Mouse (Mus musculus) intestine, postnatal 0 days (tissue): ENCODE results near the gene Gmeb2. TPM values are rescaled to one million over a fixed set of nuclear protein-coding genes. Genes with fewer than 3 reads are reported as not detected.

ENCODE experiments used
- ATAC-seq: fragments of 200-750 bp; cut with Nextera tagmentation; 2 replicates; pipeline ENCODE4 v1.8.0; 2017; ENCODE audit warnings: mild to moderate bottlenecking, moderate TSS enrichment, moderate library complexity
- H3K27ac ChIP-seq: fragments of 300-500 bp; sonication (generic); 2 replicates; pipeline ENCODE4 v1.5.1; 2014; ENCODE audit warnings: mild to moderate bottlenecking, low read depth, low read length, moderate library complexity
- H3K27me3 ChIP-seq: fragments of 300-500 bp; sonication (generic); replicated peaks from 2 replicates; pipeline ENCODE4 v1.6.1; 2014; ENCODE audit warnings: low read length, mixed read lengths; ENCODE audit not compliant: control insufficient read depth, insufficient read depth
- H3K36me3 ChIP-seq: fragments of 300-500 bp; sonication (generic); 2 replicates; pipeline ENCODE4 v1.6.1; 2014; ENCODE audit warnings: mild to moderate bottlenecking, moderate library complexity; ENCODE audit not compliant: control insufficient read depth, insufficient read depth
- H3K4me1 ChIP-seq: fragments of 300-500 bp; sonication (generic); replicated peaks from 2 replicates; pipeline ENCODE4 v1.6.1; 2014; ENCODE audit warnings: antibody characterized with exemption, low read length, mixed read lengths; ENCODE audit not compliant: control insufficient read depth, insufficient read depth
- H3K4me2 ChIP-seq: fragments of 300-500 bp; sonication (generic); replicated peaks from 2 replicates; pipeline ENCODE4 v1.6.1; 2014; ENCODE audit warnings: low read depth, mild to moderate bottlenecking, moderate library complexity
- H3K4me3 ChIP-seq: fragments of 300-500 bp; sonication (generic); 2 replicates; pipeline ENCODE4 v1.5.1; 2014; ENCODE audit warnings: low read depth, low read length
- H3K9ac ChIP-seq: fragments of 300-500 bp; sonication (generic); 2 replicates; pipeline ENCODE4 v1.6.1; 2014; ENCODE audit warnings: mild to moderate bottlenecking, low read depth, low read length
- H3K9me3 ChIP-seq: fragments of 300-500 bp; sonication (generic); 2 replicates; pipeline ENCODE4 v1.6.1; 2016; ENCODE audit warnings: mixed run types; ENCODE audit not compliant: control insufficient read depth
- CTCF ChIP-seq: sonication (generic); IDR thresholded peaks from 2 replicates; pipeline ENCODE4 v1.5.1; 2016; ENCODE audit warnings: low read depth, mild to moderate bottlenecking, control low read depth, antibody characterized with exemption, moderate library complexity
- WGBS: fragments of 180-500 bp; shearing (Covaris S2); extraction: QIAGEN DNeasy Blood & Tissue Kit; methylation state at CpG from one replicate; pipeline ENCODE4 v1.1.7; 2014; 5-methylcytosine and 5-hydroxymethylcytosine counted together
- polyA plus RNA-seq: library from polyadenylated mRNA; unstranded; fragments of >200 nt; fragmentation: Nextera tagmentation; extraction: Ambion mirVana; gene quantifications from 2 replicates; pipeline ENCODE4 v1.2.1, GENCODE M21; 2015

The Gmeb2 gene
- polyA plus RNA-seq, 1 experiment from 2014 or later = 5.4 TPM

DNA sequence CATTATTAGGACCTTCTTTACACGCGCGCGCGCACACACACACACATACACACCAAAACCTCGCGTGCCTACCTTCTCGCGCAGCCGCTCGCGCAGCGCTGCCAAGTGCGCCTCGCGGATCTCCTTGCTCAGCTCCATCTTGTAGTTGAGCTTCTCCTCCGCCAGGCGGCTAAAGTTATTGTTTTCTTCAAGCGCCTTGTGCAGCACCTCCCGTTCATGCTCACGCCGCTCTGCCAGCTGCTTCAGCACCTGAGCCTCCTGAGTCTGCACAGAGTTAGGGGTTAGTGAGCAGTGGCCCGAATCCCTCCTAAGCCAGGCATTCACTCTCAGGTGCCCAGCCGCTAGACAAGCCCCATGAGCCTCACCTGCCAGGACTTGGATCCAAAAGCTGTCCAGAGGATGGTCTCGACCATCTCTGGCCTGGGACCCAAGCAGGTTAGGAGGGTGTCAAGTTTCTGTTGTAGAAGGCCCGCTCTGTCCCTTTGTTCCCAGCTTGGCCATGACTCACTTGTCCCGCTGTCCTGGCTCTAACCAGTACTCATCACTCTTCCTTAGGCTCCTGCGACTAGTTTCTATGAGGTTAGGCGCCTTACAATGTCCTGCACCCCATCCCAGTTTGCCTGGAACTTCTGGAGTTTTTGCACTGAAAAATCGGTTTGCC is 19.4 kb upstream of the Gmeb2 start:
- Histone ChIP-seq H3K4me2 (0 out of 2 replicates have a peak overlapping the region, but pooled peaks have one; percentile 10), H3K4me1 (no peaks in the 10 kb centered on the region), H3K27me3 (peaks cover under 1% of the 10 kb centered on the region; the same call in 1 of the 2 replicates), H3K9me3 (no peaks in the 10 kb centered on the region), H3K27ac (no peak overlapping the region), H3K36me3 (no peaks in the 10 kb centered on the region; the same call in 1 of the 2 replicates), H3K4me3 (no peak overlapping the region), H3K9ac (no peak overlapping the region)
- 0 out of 2 replicates have a peak, but pooled peaks have one; percentile 16 for ATAC-seq
- WGBS = 13% methylated on average over 30 of the region's 30 CpGs
- peak; percentile 74 for TF ChIP-seq CTCF

DNA sequence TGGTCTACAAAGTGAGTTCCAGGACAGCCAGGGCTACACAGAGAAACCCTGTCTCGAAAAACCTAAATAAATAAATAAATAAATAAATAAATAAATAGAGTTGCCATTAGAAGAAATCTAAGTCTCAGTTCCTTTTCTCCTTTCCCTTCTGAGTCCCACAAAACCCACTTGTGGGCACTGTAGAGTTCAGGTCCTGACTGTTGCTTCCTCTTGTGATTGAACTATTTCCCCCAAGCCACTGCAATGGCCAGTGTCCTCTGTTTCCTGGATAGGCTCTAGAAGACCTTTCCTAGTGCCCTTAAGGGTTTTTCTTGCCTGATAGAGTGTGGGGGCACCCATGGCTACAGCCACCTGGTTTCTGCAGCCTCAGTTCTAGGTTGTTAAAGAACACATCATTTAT is 17.1 kb upstream of the Gmeb2 start:
- 89% methylated on average over 1 of the region's 1 CpGs for WGBS
- Histone ChIP-seq H3K4me1 (no peaks in the 10 kb centered on the region), H3K27me3 (no peaks in the 10 kb centered on the region), H3K9me3 (no peaks in the 10 kb centered on the region), H3K36me3 (peaks cover 12% of the 10 kb centered on the region), H3K27ac (no peak overlapping the region), H3K9ac (no peak overlapping the region), H3K4me3 (no peak overlapping the region), H3K4me2 (no peak overlapping the region)
- no peak for TF ChIP-seq CTCF
- ATAC-seq = no peak

DNA sequence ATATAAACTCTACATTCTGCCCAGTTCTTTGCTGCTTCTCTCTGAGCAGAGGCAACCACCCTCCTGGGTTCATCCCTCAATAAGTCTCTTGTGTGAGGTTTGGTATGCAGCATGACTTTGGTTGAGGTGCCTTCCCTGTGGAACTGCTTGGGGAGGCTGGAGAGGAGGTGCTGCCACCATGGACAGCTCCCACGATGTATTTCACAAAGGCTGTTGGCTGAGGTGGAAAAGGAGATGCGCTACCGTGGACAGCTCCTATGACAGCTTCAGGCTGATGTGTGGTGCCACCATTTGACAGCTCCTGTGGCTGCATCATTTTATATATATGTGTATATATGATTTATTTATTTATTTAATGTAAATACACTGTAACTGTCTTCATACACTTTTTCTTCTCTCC is 14.2 kb upstream of the Gmeb2 start:
- 0 out of 2 replicates have a peak, but pooled peaks have one; percentile 9 for TF ChIP-seq CTCF
- no peaks in the 10 kb centered on the region for H3K4me1 ChIP-seq
- H3K36me3 ChIP-seq = peaks cover 12% of the 10 kb centered on the region
- H3K27ac ChIP-seq = no peak overlapping the region
- no peak overlapping the region for H3K4me3 ChIP-seq
- H3K9ac ChIP-seq = no peak overlapping the region
- no peak for ATAC-seq
- no peaks in the 10 kb centered on the region for H3K27me3 ChIP-seq
- no peaks in the 10 kb centered on the region for H3K9me3 ChIP-seq
- no peak overlapping the region for H3K4me2 ChIP-seq
- WGBS = 27% methylated on average over 3 of the region's 3 CpGs

DNA sequence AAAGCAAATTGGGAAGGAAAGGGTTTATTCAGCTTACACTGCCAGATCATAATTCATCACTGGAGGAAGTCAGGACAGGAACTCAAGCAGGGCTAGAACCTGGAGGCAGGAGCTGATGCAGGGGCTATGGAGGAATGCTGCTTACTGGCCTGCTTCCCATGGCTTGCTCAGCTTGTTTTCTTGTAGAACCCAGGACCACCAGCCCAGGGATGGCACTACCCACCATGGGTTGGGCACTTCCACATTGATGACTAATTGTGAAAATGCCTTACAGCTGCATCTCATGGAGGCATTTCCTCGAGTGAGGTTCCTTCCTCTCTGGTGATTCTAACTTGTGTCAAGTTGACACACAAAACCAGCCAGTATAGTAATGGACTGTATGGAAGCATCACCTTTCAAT is 3.1 kb upstream of the Gmeb2 start:
- no peak overlapping the region for H3K4me3 ChIP-seq
- ATAC-seq = no peak
- no peak overlapping the region for H3K27ac ChIP-seq
- no peaks in the 10 kb centered on the region for H3K36me3 ChIP-seq
- H3K9me3 ChIP-seq = no peaks in the 10 kb centered on the region
- no peak overlapping the region for H3K4me2 ChIP-seq
- TF ChIP-seq CTCF = no peak
- H3K4me1 ChIP-seq = no peaks in the 10 kb centered on the region
- no peak overlapping the region for H3K9ac ChIP-seq
- no peaks in the 10 kb centered on the region for H3K27me3 ChIP-seq
- WGBS = 42% methylated on average over 1 of the region's 1 CpGs

DNA sequence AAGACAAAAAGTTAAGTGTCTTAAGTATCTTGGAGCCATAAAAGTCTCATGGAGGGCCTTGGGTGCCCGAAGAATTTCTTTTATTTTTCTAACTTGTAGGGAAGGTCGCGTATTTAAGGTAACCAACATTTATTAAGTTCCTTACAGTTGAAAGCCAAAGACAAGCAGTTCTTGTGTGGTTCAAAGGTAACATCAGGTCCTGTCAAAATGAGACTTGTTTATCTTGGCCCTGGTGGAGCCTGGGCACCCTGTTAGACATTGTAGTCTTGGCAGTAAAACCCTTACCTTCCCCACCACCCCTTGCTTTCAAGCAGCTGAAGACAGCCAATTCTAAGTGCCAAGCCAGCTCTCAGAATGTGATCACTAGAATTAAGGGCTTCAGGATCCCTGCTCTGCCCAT is 856 bp upstream of the Gmeb2 start:
- Histone ChIP-seq H3K27ac (no peak overlapping the region), H3K4me3 (peak overlapping the region; percentile 62; the same call in 1 of the 2 replicates), H3K4me1 (no peaks in the 10 kb centered on the region), H3K4me2 (peak overlapping the region; percentile 67), H3K9me3 (no peaks in the 10 kb centered on the region), H3K9ac (no peak overlapping the region), H3K27me3 (no peaks in the 10 kb centered on the region), H3K36me3 (no peaks in the 10 kb centered on the region)
- 55% methylated on average over 3 of the region's 3 CpGs for WGBS
- no peak for TF ChIP-seq CTCF
- no peak for ATAC-seq

DNA sequence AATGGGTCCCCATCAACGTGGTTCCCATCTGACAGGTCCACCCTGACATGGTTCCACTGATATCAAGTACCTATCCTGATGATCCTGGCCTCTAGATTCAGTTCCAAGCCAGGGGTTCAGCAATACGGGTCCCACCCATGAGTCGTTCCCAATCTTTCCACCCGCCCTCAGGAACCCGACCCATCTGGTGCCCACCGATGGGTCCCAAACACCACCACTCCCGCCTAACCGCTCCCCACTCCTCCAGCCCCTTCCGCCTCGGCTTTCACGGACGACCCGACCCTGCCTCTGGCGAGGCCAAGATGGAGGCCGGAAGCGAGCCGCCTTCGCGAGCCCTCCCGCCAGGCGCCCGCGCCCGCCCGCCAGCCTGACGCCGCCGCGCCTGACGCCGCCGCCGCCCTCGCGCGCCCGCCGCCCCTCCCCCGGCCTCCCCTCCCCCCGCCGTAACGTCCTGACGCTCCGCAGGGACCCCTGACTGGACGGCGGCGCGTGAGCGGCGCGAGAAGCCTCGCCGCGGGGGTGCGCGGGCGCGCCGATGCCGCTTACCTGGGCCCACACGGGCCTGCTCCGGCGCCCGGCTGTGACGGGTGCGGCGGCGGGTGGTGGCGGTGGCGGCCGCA is 387 bp downstream of the Gmeb2 start:
- H3K9ac ChIP-seq = peak overlapping the region; percentile 82
- peak; percentile 86 for ATAC-seq
- H3K27ac ChIP-seq = peak overlapping the region; percentile 93
- H3K4me1 ChIP-seq = no peaks in the 10 kb centered on the region
- peak overlapping the region; percentile 62 for H3K4me3 ChIP-seq
- no peaks in the 10 kb centered on the region for H3K9me3 ChIP-seq
- TF ChIP-seq CTCF = no peak
- H3K36me3 ChIP-seq = peaks cover 6% of the 10 kb centered on the region; the same call in 1 of the 2 replicates
- WGBS = under 1% methylated on average over 39 of the region's 71 CpGs
- H3K4me2 ChIP-seq = peak overlapping the region; percentile 62
- no peaks in the 10 kb centered on the region for H3K27me3 ChIP-seq
